Mouse (Mus musculus) ES-Bruce4 (cell line): ENCODE data around the gene Lmx1b.

Experiments
- CTCF ChIP-seq: IDR thresholded peaks from one replicate; pipeline ENCODE4 v1.8.1; 2011; ENCODE audit warnings: low read depth, low read length
- EP300 ChIP-seq: IDR thresholded peaks from 2 replicates; pipeline ENCODE4 v1.6.1; 2011; ENCODE audit warnings: low read depth, low read length; ENCODE audit not compliant: insufficient read depth

DNA sequence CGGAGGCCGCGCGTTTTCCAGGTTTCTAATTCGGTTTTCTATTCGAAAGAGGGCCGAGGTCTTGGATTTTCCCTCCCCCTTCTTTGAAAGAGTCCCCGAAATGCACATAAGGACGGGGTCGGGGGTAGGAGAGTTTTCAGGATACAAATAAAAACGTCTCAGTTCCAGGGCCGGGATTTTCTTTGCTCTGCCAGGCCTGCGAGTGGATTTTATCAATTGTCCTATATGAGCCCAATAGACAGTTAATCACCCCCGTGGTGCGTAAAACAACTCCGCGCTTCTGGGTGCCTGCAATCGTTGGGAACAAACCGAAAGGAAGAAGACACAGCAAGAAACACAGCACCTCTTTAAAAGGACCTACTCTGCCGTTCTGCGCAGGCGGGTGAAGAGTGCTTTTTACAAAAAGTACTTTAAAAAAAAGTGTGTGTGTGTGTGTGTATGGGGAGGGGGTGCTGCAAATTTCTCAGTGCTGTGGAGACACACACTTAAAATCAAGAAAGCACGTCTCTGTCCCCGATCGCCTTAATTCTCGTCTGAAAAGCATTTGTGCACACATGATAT lies 3.6 kb downstream of the Lmx1b start:
- TF ChIP-seq CTCF (no peak), EP300 (no peak)
